Mouse (Mus musculus): ENCODE data around the gene Babam2.
"Not testable (repeated sequence)": the region's sequence is repeated elsewhere in the genome, so short reads cannot be mapped to it uniquely, and the experiment has no call there.

Babam2 gene

GRCm38 (mm10) chr5:31933296-31933695 lies 235.8 kb downstream of the Babam2 start:
- no peak for DNase-seq (ENCODE audit: low read depth, low spot score)

GRCm38 (mm10) chr5:31934397-31934796 lies 236.9 kb downstream of the Babam2 start:
- no peak for DNase-seq (ENCODE audit: low read depth, low spot score)

DNA sequence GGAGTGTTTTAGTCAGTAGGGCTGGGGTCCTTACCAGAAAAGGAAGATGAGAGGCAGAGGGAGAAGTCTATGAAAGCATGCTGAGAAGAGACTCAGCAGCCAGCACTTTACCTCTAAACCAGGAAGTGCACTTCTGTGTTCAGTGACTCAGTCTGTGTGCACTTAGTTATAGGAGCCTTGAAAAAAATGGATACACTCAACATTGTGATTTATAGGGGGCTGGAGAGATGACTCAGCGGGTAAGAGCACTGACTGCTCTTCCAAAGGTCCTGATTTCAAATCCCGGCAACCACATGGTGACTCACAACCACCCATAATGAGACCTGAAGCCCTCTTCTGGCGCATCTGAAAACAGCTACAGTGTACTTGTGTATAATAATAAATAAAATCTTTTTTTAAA lies 238.5 kb downstream of the Babam2 start:
- no peak for DNase-seq (ENCODE audit: low read depth, low spot score)

- DNase-seq (ENCODE audit: low read depth, low spot score), result no peak
These were observed 239.0 kb downstream of the Babam2 start for GRCm38 (mm10) chr5:31936523-31936922.

- DNase-seq (ENCODE audit: low read depth, low spot score), result no peak
These were observed 243.4 kb downstream of the Babam2 start for GRCm38 (mm10) chr5:31940876-31941275.

DNA sequence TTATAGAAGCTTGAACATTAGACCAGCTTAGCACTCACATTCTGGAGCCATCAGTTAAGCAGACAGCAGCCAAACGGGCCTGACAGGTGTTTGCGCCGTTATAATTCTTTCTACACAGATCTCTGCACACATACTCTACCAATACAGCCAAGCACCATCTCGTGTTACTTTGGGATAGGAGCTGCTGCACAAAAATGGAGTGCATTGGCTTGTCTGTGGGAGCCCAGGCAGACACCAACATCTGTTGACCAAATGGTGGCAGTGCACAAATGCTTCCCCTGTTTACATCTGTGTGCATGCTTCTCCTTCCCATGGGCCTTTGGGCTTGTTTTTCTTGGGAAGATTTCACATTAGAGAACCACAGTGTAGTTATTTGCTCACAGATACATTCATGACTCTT lies 249.7 kb downstream of the Babam2 start:
- DNase-seq (ENCODE audit: low read depth, low spot score), result peak; percentile 66

DNA sequence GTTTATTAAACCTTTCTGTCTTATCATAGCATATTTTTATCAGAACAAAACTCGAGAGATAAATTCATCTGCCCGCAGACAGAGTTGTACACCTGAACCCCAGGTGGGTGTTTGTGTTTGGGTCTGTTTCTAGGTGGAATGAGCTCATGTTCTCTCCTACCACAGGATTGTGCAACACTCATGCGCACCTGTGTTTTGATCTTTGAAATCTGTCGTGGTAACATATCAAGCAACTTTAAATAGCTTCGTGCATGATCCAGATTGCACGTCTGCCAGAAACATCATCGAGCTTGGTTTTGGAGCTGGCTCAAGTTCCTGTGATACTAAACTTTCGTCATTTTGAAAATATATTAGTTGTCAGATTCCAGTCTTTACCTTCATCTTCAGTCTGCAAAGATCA lies 251.9 kb downstream of the Babam2 start:
- DNase-seq (ENCODE audit: low read depth, low spot score), result no peak

- DNase-seq (ENCODE audit: low read depth, low spot score), result no peak
These were observed 253.0 kb downstream of the Babam2 start for GRCm38 (mm10) chr5:31950532-31950931.

GRCm38 (mm10) chr5:31955184-31955583 lies 257.7 kb downstream of the Babam2 start:
- no peak for DNase-seq (ENCODE audit: low read depth, low spot score)

DNA sequence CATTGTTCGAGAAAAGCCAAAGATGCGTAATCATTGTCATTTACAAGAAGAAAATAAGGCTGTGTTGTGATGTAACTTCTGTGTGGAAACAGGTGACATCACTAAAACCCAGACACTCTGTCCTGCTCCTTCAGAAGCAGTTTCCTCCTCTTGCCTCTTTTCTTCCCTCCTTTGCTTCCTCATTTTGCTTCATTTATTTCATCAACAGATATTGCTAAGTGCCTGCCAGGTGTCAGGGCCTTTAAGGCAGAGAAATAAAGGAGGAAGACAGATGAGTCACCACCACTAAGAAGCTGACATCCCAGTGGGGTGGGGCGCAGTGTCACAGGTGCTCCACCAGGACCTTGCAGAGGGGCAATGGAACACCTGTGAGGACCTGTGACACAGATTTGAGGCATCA lies 258.9 kb downstream of the Babam2 start:
- DNase-seq (ENCODE audit: low read depth, low spot score), result no peak

DNA sequence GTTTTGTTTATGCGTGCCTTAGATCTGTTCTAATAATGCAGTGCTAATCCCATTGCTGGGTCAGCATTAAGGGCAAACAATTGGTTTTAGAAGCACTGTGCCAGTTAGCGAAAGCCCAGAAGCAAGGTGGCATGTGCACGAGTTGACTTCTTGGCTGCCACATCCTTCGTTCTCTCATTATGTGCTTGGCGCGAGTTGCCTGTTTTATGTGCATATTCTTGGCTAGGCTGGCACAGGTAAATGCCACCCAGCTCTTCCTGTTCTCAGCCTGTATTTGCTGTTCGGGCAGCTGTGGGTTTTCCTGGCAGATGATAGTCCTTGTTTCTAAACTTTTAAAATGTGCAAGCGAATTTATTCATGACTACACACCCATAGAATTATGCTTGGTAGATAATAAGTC lies 262.4 kb downstream of the Babam2 start:
- no peak for DNase-seq (ENCODE audit: low read depth, low spot score)

- DNase-seq (ENCODE audit: low read depth, low spot score), result no peak
These were observed 263.9 kb downstream of the Babam2 start for GRCm38 (mm10) chr5:31961423-31961822.

DNA sequence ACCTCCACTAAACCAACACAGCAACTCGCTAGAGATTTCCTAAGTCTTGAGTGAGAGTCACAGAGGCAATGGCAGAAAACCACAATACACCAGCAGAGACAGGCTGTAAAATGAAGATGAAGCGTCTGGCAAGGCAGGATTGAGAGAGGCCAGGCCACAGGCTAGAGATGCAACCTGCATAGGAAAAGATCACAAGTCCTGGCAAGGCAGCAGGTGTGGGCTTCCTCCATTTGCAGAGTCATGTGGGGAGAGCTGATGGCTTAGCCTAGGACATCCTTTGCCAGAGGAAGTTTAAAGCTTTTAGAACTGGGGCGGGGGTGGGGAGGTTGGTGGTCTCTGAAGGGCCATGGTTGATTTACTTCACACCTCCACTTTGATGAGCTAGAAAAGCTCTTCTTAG lies 264.9 kb downstream of the Babam2 start:
- no peak for DNase-seq (ENCODE audit: low read depth, low spot score)

- no peak for DNase-seq (ENCODE audit: low read depth, low spot score)
These were observed 265.9 kb downstream of the Babam2 start for GRCm38 (mm10) chr5:31963352-31963751.

DNA sequence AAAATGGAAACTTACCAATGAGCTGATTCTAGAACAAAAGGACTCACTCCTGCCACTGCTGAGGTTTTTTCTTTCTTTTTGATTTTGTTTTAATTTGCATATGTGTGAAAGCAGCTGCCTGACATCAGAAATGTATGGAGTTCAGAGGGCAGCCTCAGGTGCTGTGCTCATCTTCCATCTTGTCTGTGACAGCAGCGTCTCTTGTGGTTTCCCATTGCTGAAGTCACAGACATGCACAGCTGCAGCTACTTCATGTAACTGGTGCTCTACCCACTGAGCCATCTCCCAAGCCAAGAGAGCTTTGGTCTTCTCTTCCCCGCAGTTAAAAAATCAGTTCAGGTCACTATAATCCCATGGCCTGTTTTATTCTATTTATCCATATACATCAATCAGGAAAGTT lies 266.4 kb downstream of the Babam2 start:
- no peak for DNase-seq (ENCODE audit: low read depth, low spot score)

DNA sequence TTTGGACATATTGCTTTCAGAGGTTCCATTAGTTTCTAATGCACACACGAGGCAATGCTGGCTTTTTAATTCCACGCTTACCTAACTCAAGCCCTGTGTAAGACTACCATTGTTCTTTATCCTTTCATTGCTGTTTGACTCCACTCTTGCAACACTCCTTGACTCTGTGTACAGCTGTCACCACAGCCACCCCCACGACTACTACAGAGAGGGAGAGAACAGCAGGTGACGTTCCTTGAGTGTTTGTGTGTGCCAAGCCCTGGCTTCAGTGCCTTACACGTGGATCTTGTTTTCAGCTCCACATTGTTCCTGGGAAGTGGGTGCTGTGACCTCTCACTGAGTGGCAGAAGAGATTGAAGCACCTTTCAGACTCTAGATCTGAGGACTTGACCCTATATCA lies 269.3 kb downstream of the Babam2 start:
- no peak for DNase-seq (ENCODE audit: low read depth, low spot score)

DNA sequence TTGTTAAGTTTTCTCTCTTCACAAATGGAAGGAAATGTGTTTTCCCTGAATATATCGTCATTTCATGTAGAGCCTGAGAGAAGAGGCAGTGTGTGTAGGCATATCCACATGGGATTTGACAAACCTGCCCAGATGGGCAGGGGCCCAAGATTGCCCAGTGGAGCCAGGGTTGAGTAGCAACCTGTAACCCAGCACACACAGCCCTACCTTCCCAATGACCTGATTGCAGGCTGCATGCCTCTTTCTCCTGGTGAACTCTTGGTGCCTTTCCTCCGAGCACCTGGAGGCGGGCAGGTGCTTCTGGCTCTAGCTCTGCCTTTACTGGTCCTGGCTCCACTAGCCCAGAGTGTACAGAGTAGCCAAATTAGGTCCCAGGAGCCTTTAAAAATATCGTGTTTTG lies 270.0 kb downstream of the Babam2 start:
- no peak for DNase-seq (ENCODE audit: low read depth, low spot score)

DNA sequence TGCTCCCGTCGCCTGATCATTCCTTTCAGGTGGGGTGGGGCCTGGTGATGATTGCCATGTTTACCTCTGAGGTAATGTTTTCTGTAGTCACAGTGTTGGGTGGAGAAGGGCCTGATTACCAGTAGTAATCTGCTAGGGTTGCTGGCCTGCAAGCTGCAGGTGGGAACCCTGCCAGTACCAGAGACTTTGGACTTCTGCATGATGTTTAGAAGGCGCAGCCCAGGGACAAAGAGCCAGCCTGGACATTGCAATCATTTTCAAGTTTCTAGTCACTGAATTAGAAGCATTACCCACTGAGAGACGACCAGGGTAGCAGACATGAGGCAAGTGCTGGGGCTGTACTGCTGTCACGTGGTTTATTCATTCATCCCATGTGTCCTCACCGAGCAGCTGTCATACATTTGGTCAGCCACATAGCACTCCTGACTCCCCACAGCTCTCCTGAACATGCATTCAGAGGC lies 270.6 kb downstream of the Babam2 start:
- DNase-seq (ENCODE audit: low read depth, low spot score), result no peak

- DNase-seq (ENCODE audit: low read depth, low spot score), result not testable (repeated sequence)
These were observed 274.9 kb downstream of the Babam2 start for GRCm38 (mm10) chr5:31972416-31972815.

- peak; percentile 30 for DNase-seq (ENCODE audit: low read depth, low spot score)
These were observed 277.2 kb downstream of the Babam2 start for GRCm38 (mm10) chr5:31974614-31975168.

DNA sequence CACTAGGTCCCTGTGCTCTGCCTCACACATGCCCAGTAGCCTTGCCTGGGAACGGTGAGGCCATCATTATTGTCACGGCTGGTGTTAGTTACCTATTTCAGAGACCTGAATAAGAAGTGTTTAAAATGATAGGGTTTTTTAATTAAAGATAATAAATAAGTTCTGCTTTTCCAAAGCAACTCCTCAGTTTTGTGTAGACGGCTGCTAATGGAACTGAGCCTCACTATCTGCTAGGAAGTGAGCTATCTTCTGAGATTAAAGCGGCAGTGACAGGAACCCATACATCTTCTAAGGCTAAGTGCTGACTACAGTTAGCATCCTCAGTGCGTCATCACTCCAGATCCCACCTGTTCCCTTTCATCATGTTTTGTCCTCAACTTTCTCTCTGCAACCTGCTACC lies 284.6 kb downstream of the Babam2 start:
- DNase-seq (ENCODE audit: low read depth, low spot score), result no peak

DNA sequence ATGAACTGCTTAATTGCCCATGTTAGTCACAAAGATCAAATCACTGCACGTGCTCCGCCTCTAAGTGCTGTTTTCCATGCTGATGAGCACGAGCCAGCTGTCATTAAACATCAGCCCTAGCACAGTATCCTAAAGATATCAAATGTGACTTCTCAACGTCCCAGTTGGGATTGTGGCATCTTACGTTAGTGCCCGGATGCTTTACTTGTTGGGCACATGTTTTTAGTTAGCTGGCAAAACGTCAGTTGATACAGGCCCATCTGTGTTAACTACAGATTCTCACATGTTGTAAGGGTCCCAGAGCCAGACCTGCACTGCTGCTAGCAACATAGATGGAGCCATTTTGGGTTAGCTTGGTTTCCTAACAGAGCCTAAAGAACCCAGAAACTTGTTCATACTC lies 285.7 kb downstream of the Babam2 start:
- DNase-seq (ENCODE audit: low read depth, low spot score), result no peak

DNA sequence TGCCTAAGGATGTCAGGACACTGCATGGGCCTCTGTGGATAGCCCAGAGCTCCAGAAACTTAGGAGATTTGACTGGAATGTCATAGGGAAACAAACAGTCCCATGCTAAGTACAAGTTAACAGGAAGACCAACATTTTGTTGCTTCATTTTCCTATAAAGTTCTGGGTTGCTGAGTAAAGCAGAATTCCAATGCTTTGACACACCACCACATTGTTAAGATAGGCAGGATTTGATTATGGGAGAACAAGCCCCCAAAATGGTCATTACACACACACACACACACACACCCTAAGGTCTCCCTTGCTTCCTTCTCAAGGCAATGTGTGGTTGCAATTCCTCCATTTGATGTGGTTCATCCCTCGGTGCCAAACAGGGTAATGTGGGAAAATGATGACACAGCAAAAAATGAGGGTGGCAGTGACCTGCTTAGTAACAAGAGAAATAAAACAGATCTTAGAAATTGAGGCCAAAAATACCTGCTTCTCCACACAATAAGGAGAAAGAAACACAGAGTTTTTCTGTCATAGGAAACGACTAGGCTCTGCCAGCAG lies 286.4 kb downstream of the Babam2 start:
- no peak for DNase-seq (ENCODE audit: low read depth, low spot score)

DNA sequence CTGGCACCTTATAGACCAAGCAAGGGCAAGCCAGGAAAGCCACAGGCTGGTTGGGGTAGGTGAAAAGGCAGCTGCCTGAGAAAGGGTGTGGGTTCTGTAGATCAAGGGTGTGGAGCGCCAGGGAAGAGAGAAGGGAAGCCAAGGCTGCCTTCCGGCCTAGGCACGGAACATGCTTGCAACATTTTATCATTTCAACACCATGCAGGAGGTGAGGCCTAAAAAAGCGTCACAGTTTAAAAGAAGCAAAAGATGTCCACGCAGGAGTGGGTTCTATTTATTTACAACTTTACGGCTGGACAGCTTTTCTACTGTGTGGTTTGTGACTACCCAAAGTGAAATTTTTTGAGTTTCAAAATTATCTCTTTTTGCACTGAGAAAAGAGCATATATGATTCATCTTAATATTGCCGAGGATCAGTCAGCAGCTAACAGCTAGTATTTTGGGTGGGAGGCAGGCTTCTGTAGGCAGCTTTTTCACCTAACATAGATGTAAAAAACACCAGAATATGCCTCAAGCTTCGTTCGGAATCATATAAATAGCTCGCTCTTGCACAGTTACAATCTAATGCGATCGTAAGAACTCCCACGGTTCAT lies 287.0 kb downstream of the Babam2 start:
- DNase-seq (ENCODE audit: low read depth, low spot score), result no peak

Data from forelimb bud, embryonic 11.5 days (tissue).